Mouse (Mus musculus) liver, embryonic 11.5 days (tissue): Measurements from ENCODE around the gene Gfod1. TPM values are rescaled to one million over a fixed set of nuclear protein-coding genes. Genes with fewer than 3 reads are reported as not detected.

Experiments
- ATAC-seq: fragments of 200-750 bp; cut with Nextera tagmentation; replicated peaks from 2 replicates; pipeline ENCODE4 v1.8.0; 2017; ENCODE audit warnings: moderate number of reproducible peaks, mild to moderate bottlenecking, moderate TSS enrichment, moderate library complexity; ENCODE audit not compliant: low FRiP score
- DNase-seq: peaks from one replicate; pipeline ENCODE4 v3.0.0-alpha.2; 2017; ENCODE audit warnings: low spot score
- H3K27ac ChIP-seq: fragments of 300-500 bp; sonication (generic); 2 replicates; pipeline ENCODE4 v1.5.1; 2014; ENCODE audit warnings: mild to moderate bottlenecking, low read depth, low read length, control low read depth
- H3K27me3 ChIP-seq: fragments of 300-500 bp; sonication (generic); replicated peaks from 2 replicates; pipeline ENCODE4 v1.6.1; 2014; ENCODE audit warnings: low read length, mixed read lengths; ENCODE audit not compliant: control insufficient read depth, insufficient read depth
- H3K36me3 ChIP-seq: fragments of 300-500 bp; sonication (generic); 2 replicates; pipeline ENCODE4 v1.6.1; 2014; ENCODE audit warnings: mild to moderate bottlenecking, low read length, moderate library complexity, mixed read lengths; ENCODE audit not compliant: control insufficient read depth, insufficient read depth
- H3K4me1 ChIP-seq: fragments of 300-500 bp; sonication (generic); replicated peaks from 2 replicates; pipeline ENCODE4 v1.6.1; 2014; ENCODE audit warnings: low read length, mixed read lengths; ENCODE audit not compliant: control insufficient read depth, insufficient read depth
- H3K4me2 ChIP-seq: fragments of 300-500 bp; sonication (generic); 2 replicates; pipeline ENCODE4 v1.6.1; 2014; ENCODE audit warnings: mild to moderate bottlenecking, control low read depth, moderate library complexity
- H3K4me3 ChIP-seq: fragments of 300-500 bp; sonication (generic); 2 replicates; pipeline ENCODE4 v1.5.1; 2014; ENCODE audit warnings: low read depth, low read length, control low read depth
- H3K9ac ChIP-seq: fragments of 300-500 bp; sonication (generic); 2 replicates; pipeline ENCODE4 v1.6.1; 2014; ENCODE audit warnings: low read depth, low read length, control low read depth
- H3K9me3 ChIP-seq: fragments of 300-500 bp; sonication (generic); 2 replicates; pipeline ENCODE4 v1.6.1; 2016; ENCODE audit warnings: low read length, inconsistent platforms, mixed read lengths; ENCODE audit not compliant: control insufficient read depth
- WGBS: fragments of 180-500 bp; shearing (Covaris S2); extraction: QIAGEN DNeasy Blood & Tissue Kit; methylation state at CpG from one replicate; pipeline ENCODE4 v1.1.7; 2014; 5-methylcytosine and 5-hydroxymethylcytosine counted together
- polyA plus RNA-seq: library from polyadenylated mRNA; unstranded; fragments of >200 nt; fragmentation: Nextera tagmentation; extraction: Ambion mirVana; gene quantifications from 2 replicates; pipeline ENCODE4 v1.2.1, GENCODE M21; 2014

Gene Gfod1
- polyA plus RNA-seq, 1 experiment from 2014 or later: 0.37 TPM

GRCm38 (mm10) chr13:43294957-43295590, 8.9 kb downstream of the Gfod1 start:
- ATAC-seq: no peak
- Histone ChIP-seq H3K4me2 (no peak overlapping the region), H3K9me3 (no peaks in the 10 kb centered on the region), H3K9ac (no peak overlapping the region), H3K36me3 (no peaks in the 10 kb centered on the region), H3K27ac (no peak overlapping the region), H3K4me1 (no peaks in the 10 kb centered on the region), H3K4me3 (no peak overlapping the region), H3K27me3 (peaks cover 1% of the 10 kb centered on the region; the same call in 1 of the 2 replicates)
- no peak for DNase-seq
- 58% methylated on average over 7 of the region's 7 CpGs for WGBS

GRCm38 (mm10) chr13:43292892-43293291, 11.1 kb downstream of the Gfod1 start:
- no peak for ATAC-seq
- Histone ChIP-seq H3K9ac (no peak overlapping the region), H3K4me2 (no peak overlapping the region), H3K4me3 (no peak overlapping the region), H3K4me1 (no peaks in the 10 kb centered on the region), H3K27me3 (no peaks in the 10 kb centered on the region), H3K9me3 (no peaks in the 10 kb centered on the region), H3K27ac (no peak overlapping the region), H3K36me3 (no peaks in the 10 kb centered on the region)
- WGBS: 81% methylated on average over 4 of the region's 4 CpGs
- DNase-seq: no peak

- Histone ChIP-seq H3K27me3 (no peaks in the 10 kb centered on the region), H3K4me2 (no peak overlapping the region), H3K9ac (no peak overlapping the region), H3K4me3 (no peak overlapping the region), H3K9me3 (no peaks in the 10 kb centered on the region), H3K27ac (no peak overlapping the region), H3K4me1 (no peaks in the 10 kb centered on the region), H3K36me3 (no peaks in the 10 kb centered on the region)
- 81% methylated on average over 6 of the region's 6 CpGs for WGBS
- no peak for ATAC-seq
- no peak for DNase-seq
These were observed 14.9 kb downstream of the Gfod1 start for GRCm38 (mm10) chr13:43289076-43289475.

- Histone ChIP-seq H3K9me3 (no peaks in the 10 kb centered on the region), H3K36me3 (no peaks in the 10 kb centered on the region), H3K4me2 (no peak overlapping the region), H3K27ac (no peak overlapping the region), H3K27me3 (no peaks in the 10 kb centered on the region), H3K9ac (no peak overlapping the region), H3K4me1 (no peaks in the 10 kb centered on the region), H3K4me3 (no peak overlapping the region)
- DNase-seq (no peak), ATAC-seq (no peak)
- 77% methylated on average over 4 of the region's 4 CpGs for WGBS
These were observed 15.5 kb downstream of the Gfod1 start for GRCm38 (mm10) chr13:43288444-43288843.

GRCm38 (mm10) chr13:43288026-43288425, 15.9 kb downstream of the Gfod1 start:
- H3K4me2 ChIP-seq: no peak overlapping the region
- no peak overlapping the region for H3K4me3 ChIP-seq
- 54% methylated on average over 5 of the region's 5 CpGs for WGBS
- ATAC-seq: no peak
- no peak overlapping the region for H3K9ac ChIP-seq
- no peaks in the 10 kb centered on the region for H3K36me3 ChIP-seq
- H3K9me3 ChIP-seq: no peaks in the 10 kb centered on the region
- no peak overlapping the region for H3K27ac ChIP-seq
- DNase-seq: no peak
- no peaks in the 10 kb centered on the region for H3K27me3 ChIP-seq
- no peaks in the 10 kb centered on the region for H3K4me1 ChIP-seq

GRCm38 (mm10) chr13:43286836-43287235, 17.1 kb downstream of the Gfod1 start:
- WGBS: 74% methylated on average over 7 of the region's 7 CpGs
- no peak overlapping the region for H3K4me3 ChIP-seq

GRCm38 (mm10) chr13:43284711-43285151, 19.2 kb downstream of the Gfod1 start:
- Histone ChIP-seq H3K4me1 (no peaks in the 10 kb centered on the region), H3K9ac (no peak overlapping the region), H3K27me3 (no peaks in the 10 kb centered on the region), H3K27ac (no peak overlapping the region), H3K36me3 (no peaks in the 10 kb centered on the region), H3K4me2 (no peak overlapping the region), H3K9me3 (no peaks in the 10 kb centered on the region), H3K4me3 (no peak overlapping the region)
- WGBS: 77% methylated on average over 4 of the region's 4 CpGs
- DNase-seq (no peak), ATAC-seq (no peak)

More at GRCm38 (mm10) chr13:43286836-43287235, 17.1 kb downstream of the Gfod1 start:
- no peak overlapping the region for H3K9ac ChIP-seq
- ATAC-seq (no peak), DNase-seq (no peak)
- H3K9me3 ChIP-seq: no peaks in the 10 kb centered on the region
- no peaks in the 10 kb centered on the region for H3K27me3 ChIP-seq
- no peak overlapping the region for H3K4me2 ChIP-seq
- no peaks in the 10 kb centered on the region for H3K4me1 ChIP-seq
- no peaks in the 10 kb centered on the region for H3K36me3 ChIP-seq
- no peak overlapping the region for H3K27ac ChIP-seq

GRCm38 (mm10) chr13:43273906-43274305, 30.1 kb downstream of the Gfod1 start:
- H3K4me2 ChIP-seq: no peak overlapping the region
- H3K9me3 ChIP-seq: no peaks in the 10 kb centered on the region
- WGBS: 90% methylated on average over 14 of the region's 14 CpGs
- H3K4me1 ChIP-seq: peaks cover 2% of the 10 kb centered on the region
- ATAC-seq: no peak
- no peak overlapping the region for H3K27ac ChIP-seq
- H3K9ac ChIP-seq: no peak overlapping the region
- H3K27me3 ChIP-seq: no peaks in the 10 kb centered on the region
- no peak for DNase-seq
- no peaks in the 10 kb centered on the region for H3K36me3 ChIP-seq
- no peak overlapping the region for H3K4me3 ChIP-seq
